Mouse (Mus musculus): Measurements from ENCODE around the gene Fuca2. TPM values are rescaled to one million over a fixed set of nuclear protein-coding genes. Genes with fewer than 3 reads are reported as not detected.

The Fuca2 gene
- total RNA-seq, 2 experiments from 2014 or later: 28.4 to 30.1 TPM

DNA sequence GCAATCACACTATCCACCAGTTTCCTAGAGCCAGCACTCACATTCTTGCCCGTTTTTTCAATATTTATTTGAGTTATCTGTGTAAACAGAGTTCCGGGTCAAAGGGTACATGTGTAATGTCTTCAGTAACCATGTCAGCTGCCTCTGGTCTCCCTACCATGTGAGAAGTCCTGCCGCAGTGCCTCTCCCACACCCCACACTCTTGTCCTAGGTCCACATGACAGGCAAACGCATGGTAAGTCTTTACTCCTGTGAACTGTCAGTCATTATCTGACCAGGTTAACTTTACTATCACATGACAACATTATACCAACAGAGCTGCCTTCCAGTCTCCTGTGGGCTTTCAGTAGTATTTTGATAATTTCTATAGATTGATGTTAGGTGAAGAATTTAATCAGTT is 28.8 kb downstream of the Fuca2 start:
- intact Hi-C loops (cut with DNase I): no loop called here
- DNase-seq: no peak

DNA sequence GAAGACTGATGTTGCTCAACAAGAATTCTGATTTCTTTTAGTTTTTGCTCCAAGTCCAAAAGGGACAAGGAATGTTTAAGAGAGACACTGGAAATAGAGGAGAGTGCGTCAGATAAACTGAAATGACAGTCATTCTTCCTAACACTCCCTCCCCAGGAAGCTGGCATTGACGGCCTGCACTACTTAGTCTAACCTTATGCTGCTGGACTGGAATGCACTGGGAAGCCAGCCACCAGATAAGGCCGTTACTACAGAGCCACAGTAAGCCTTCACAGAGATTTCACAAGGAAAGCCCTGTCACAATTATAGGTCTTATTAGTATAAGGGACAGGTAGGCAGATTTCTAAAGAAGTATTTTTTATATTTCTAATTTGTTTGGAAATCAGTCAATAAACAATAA is 35.4 kb downstream of the Fuca2 start:
- intact Hi-C loops (cut with DNase I): no loop called here
- no peak for DNase-seq

DNA sequence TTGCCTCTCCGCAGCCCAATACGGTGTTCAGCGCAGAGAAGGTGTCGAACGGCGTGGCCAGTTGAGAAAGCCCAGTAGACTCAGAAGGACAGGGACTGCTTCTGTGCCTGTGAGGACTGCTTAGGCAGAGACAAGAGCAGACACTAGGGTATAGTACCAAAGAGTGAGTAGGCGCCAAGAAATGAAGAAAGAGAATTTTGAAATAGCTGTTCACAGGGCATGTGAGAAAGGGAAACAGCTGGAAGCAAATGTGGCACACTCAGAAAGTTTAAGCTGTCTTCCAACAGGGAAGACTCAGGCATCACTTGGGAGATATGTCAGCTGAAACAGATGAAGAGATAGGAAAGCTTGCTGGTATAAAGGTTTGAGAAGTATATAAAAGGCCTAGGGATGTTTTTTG is 37.4 kb downstream of the Fuca2 start:
- intact Hi-C loops (cut with DNase I): no loop called here

GRCm38 (mm10) chr10:13539769-13540333 is 40.5 kb downstream of the Fuca2 start:
- no peak for DNase-seq
- intact Hi-C loops (cut with DNase I): no loop called here

More for the DNA sequence above, 37.4 kb downstream of the Fuca2 start:
- DNase-seq: no peak

DNA sequence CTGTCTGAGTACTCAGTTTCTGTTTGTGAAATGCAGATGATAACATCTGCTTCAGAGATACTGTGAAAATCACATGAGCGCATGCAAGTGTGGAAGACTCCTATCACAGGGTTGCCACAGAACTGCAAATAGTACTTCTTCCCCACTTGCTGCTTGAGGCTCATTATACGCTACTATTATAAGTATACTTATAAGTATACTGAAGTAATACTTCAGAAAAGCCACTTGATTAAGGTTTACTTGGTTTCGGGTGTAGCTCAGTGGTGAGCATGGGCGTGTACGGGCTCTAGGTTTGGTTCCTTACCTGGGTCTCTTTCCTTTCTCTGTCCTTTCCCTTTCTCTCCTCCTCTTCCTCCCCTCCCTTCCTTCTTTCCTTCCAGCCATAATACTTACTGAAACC is 42.4 kb downstream of the Fuca2 start:
- no peak for DNase-seq
- intact Hi-C loops (cut with DNase I): no loop called here

DNA sequence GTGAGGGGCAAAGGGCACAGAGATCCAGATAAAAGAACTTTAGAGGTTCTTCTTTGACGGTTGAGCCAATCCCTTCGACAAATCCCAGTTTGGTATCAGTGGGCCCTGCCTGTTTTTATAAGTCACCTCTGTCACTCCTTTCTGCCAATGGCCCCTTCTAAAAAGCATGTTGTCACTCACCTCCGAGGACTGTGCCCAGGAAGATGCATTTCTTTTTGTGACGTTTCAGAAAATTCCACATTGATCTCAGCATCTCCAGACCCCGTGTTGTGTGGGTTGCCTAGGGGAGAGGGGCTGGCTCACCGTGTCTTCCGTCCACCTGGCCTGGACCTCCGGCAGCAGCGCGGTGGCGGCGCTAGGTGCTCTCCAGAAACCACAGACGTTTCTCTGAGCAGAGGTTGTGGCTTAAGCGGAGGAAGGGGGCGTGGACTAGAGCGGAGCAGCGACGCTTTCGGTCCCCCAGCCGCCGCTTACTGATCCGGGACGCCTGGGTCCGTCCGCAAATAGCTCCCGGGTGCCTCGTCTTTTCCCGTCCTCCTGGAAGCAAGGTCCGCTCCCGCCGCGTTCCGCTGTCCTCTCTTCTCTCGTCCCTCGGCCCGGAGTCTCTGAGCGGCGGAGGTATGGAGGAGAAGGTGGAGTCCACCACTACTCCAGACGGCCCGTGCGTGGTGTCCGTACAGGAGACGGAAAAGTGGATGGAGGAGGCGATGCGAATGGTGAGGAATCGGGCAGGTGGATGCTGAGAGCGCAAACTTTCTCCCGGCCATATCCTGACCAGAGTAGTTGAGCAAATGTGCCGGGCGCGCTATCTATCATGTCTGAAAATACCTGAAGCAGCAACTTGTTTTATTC is 53.5 kb downstream of the Fuca2 start, which contains the start of the genes Adat2 and Pex3:
TSS of gene Adat2 (plus strand) at position 249 of the 852 bp plus-strand sequence.
TSS of gene Pex3 (minus strand) at position 497 of the 852 bp plus-strand sequence.
- intact Hi-C loops (cut with DNase I): no loop called here
- peak; percentile 88 for DNase-seq

DNA sequence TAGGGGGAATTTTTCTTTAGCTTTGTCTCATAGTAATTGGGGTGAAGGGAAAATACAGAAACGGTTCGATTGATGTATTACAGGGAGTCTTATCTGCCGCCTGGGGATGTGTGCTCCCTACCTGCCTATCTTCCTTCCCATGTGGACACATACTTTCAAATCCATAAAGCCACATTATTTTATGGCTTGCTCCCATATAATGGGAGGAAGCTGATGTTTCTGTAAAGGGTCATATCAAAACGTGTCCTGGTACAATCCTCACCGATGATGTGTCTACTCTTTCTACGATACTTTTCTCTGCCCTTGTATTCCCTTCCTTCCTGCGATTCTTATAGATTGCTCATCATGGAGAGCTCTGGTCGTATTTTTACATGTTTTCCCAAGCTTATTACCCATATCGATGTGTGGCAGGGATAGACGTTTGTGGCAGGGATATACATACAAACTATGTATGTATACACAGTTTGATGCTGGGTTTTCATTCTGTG is 54.2 kb downstream of the Fuca2 start:
- intact Hi-C loops (cut with DNase I): no loop called here
- no peak for DNase-seq

GRCm38 (mm10) chr10:13554316-13554715 is 55.0 kb downstream of the Fuca2 start:
- intact Hi-C loops (cut with DNase I): no loop called here
- no peak for DNase-seq

- intact Hi-C loops (cut with DNase I): loop anchor here (10.0 kb wide), 4 partner anchors 305 to 635 kb away; partner anchors contain the start of genes Aig1 and Hivep2
- no peak for DNase-seq
Measured at GRCm38 (mm10) chr10:13560014-13560674, 60.8 kb downstream of the Fuca2 start.

GRCm38 (mm10) chr10:13564364-13565079 is 65.2 kb downstream of the Fuca2 start:
- DNase-seq: peak; percentile 72
- intact Hi-C loops (cut with DNase I): loop anchor here (2.0 to 10.0 kb wide), 5 partner anchors 300 to 826 kb away; partner anchors contain the start of genes Aig1 and Hivep2

DNA sequence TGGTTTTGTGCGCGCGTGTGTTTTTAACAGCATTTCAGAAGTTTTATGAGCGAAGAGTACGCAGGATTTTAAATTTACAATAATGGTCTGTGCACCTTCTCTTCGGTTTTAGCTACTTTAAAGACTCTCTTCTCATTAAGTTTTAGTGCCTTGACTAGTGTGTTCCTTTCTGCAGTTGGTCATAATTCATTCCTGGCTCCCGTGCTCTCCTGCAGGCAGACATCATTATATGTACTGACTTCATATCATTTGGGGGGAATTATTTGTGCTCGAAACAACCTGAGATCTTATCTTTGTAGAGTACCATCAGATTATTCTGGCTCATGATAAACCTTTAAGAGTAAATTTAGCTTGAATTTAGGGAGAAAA is 65.7 kb downstream of the Fuca2 start:
- DNase-seq: no peak
- intact Hi-C loops (cut with DNase I): loop anchor here (2.0 to 10.0 kb wide), 5 partner anchors 300 to 826 kb away; partner anchors contain the start of genes Aig1 and Hivep2

GRCm38 (mm10) chr10:13566393-13566792 is 67.1 kb downstream of the Fuca2 start:
- intact Hi-C loops (cut with DNase I): loop anchor here (10.0 kb wide), 4 partner anchors 298 to 628 kb away; partner anchors contain the start of genes Aig1 and Hivep2
- no peak for DNase-seq

Other genes starting within 250 kb of the Fuca2 start
- 10 to 100 TPM; 12.5 to 14.1 TPM for gene Phactr2, start 25.1 kb upstream of the Fuca2 start, total RNA-seq (2021)
- 1 to 10 TPM; 8.9 to 9.7 TPM for gene Adat2, start 53.4 kb downstream of the Fuca2 start, total RNA-seq (2021)
- gene Pex3, start 53.6 kb downstream of the Fuca2 start, total RNA-seq (2021): 10 to 100 TPM; 23.4 to 25.5 TPM

Measured in left cerebral cortex, postnatal 4 days (tissue).